18 mouse cellular contexts compared by ENCODE assay signal in genomic region chrX:6854136-6854535, GRCm38 (mm10).
DNase-seq lines count a peak whose midpoint lies in the region; ATAC-seq lines count a peak whose summit lies in the region.
"Had no signal": no experiment of that assay in that cellular context is flagged by ENCODE, and none has a peak within 500 bp of the region (broad histone marks: within the 10 kb centered on the region; RNA-seq: fewer than 3 reads in every experiment).

No protein-coding gene starts in this region.

- peak; percentile 1 for DNase-seq in A20 (ENCODE audit: low read depth, low spot score)
- DNase-seq in urinary bladder, adult 2 months (ENCODE audit: low spot score) = no peak
- no peak for DNase-seq in kidney, postnatal 4 days
- DNase-seq: adrenal gland, adult 8-10 months; adrenal gland, postnatal 14 days; cerebellum, adult 11-12 months; cerebellum, adult 2 months; cerebellum, adult 9-10 months; cerebellum, postnatal 10 days; cerebellum, postnatal 25 days; embryo, embryonic 11 days had no signal

- peak; percentile 47; the same call in 1 of the 2 replicates for ATAC-seq in common myeloid progenitor, adult 5-6 weeks (replicated peaks; ENCODE audit: low read depth, poor library complexity, severe bottlenecking)
- ATAC-seq in megakaryocyte, adult 5-6 weeks (ENCODE audit: poor library complexity, severe bottlenecking) = peak; percentile 63
- ATAC-seq in inflammation-experienced regulatory T-cells, adult 6 months = no peak
- ATAC-seq: activated CD4-positive, CD25-positive, alpha-beta regulatory T cell, adult 4 months; forebrain, embryonic 14.5 days; forebrain, embryonic 16.5 days; Patski had no signal
